Mouse (Mus musculus): ENCODE measurements around the gene Matn1. TPM values are rescaled to one million over a fixed set of nuclear protein-coding genes. Genes with fewer than 3 reads are reported as not detected.

Gene Matn1
- polyA plus RNA-seq, 1 experiment, result 4.1 TPM

- Histone ChIP-seq H3K27me3 (replicated peaks) (no peaks in the 10 kb centered on the region), H3K36me3 (replicated peaks; ENCODE audit: low read length) (peaks cover 97% of the 10 kb centered on the region)
- TF ChIP-seq FLI1 (IDR thresholded peaks at IDR 0.05; ENCODE audit: low read length) (no peak), GATA1 (IDR thresholded peaks at IDR 0.05; ENCODE audit: borderline replicate concordance, low read length) (no peak)
These were observed 16.4 kb upstream of the Matn1 start for GRCm38 (mm10) chr4:130927821-130928220.

GRCm38 (mm10) chr4:130942644-130943043 lies 1.5 kb upstream of the Matn1 start:
- Histone ChIP-seq H3K27me3 (replicated peaks) (peaks cover 9% of the 10 kb centered on the region), H3K9me3 (no peaks in the 10 kb centered on the region), H3K4me3 (replicated peaks) (no peak overlapping the region), H3K4me1 (peaks cover 83% of the 10 kb centered on the region), H3K36me3 (replicated peaks; ENCODE audit: low read length) (peaks cover 14% of the 10 kb centered on the region)
- TF ChIP-seq GATA1 (IDR thresholded peaks at IDR 0.05; ENCODE audit: borderline replicate concordance, low read length) (no peak), FLI1 (IDR thresholded peaks at IDR 0.05; ENCODE audit: low read length) (no peak)

More at GRCm38 (mm10) chr4:130927821-130928220, 16.4 kb upstream of the Matn1 start:
- H3K4me3 ChIP-seq (replicated peaks), result no peak overlapping the region
- no peaks in the 10 kb centered on the region for H3K9me3 ChIP-seq
- H3K4me1 ChIP-seq, result peaks cover 81% of the 10 kb centered on the region

GRCm38 (mm10) chr4:130944779-130945178 lies 594 bp downstream of the Matn1 start:
- no peaks in the 10 kb centered on the region for H3K9me3 ChIP-seq
- H3K36me3 ChIP-seq (replicated peaks; ENCODE audit: low read length), result peaks cover 5% of the 10 kb centered on the region
- H3K4me1 ChIP-seq, result peaks cover 64% of the 10 kb centered on the region
- TF ChIP-seq FLI1 (IDR thresholded peaks at IDR 0.05; ENCODE audit: low read length), result no peak
- H3K4me3 ChIP-seq (replicated peaks), result peak overlapping the region; percentile 55
- H3K27me3 ChIP-seq (replicated peaks), result peaks cover 10% of the 10 kb centered on the region

DNA sequence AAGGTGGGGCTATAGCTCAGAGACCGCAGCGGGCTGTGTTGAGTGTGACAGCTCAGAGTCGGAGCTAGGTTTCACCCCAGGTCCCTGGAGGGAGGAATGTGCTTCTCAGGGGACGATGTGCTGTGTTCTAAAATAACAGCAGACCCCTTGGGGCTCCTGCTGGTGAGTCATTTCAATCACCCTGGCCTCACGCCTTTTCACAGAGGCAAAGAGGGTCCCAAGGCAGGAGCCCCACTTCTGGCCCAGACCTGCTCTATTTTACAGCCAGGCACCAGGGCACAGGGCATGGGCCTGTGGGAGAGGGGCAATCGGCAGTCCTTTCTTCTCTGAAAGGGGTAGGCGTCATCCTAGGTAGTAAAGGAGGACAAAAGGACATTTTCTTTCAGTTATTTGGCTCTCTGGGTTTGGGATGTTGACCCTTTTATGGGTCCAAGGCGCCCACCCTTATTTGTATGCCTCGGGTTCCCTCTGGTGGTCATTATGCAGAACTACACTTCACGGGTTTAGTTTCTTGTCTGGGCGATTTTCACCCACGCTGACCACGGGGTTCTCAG lies 3.0 kb downstream of the Matn1 start:
- no peak for TF ChIP-seq GATA1 (IDR thresholded peaks at IDR 0.05; ENCODE audit: borderline replicate concordance, low read length)
- no peak for TF ChIP-seq FLI1 (IDR thresholded peaks at IDR 0.05; ENCODE audit: low read length)
- Histone ChIP-seq H3K36me3 (replicated peaks; ENCODE audit: low read length) (peaks cover 5% of the 10 kb centered on the region), H3K27me3 (replicated peaks) (peaks cover 32% of the 10 kb centered on the region), H3K4me3 (replicated peaks) (peak overlapping the region; percentile 80), H3K4me1 (peaks cover 56% of the 10 kb centered on the region), H3K9me3 (no peaks in the 10 kb centered on the region)

DNA sequence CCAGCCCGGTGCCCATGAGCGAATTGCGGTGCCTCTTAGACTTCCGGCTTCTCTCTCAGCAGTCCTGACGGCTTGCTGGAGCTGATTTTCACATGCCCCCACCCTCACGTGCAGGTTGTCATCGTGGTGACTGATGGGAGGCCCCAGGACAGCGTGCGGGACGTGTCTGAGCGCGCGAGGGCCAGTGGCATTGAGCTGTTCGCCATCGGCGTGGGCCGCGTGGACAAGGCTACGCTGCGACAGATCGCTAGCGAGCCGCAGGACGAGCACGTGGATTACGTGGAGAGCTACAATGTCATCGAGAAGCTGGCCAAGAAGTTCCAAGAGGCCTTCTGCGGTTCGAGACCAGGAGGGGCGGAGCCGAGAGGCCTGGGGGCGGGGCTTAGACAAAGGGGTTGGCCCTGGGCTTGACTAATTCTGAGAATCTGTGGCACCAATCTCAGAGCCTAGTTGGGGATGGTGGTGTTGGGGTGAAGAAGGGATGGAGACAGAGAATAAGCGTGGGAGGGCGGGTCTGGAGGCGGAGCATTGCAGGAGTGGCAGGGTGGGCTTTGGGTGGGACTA lies 5.7 kb downstream of the Matn1 start:
- H3K9me3 ChIP-seq, result no peaks in the 10 kb centered on the region
- H3K4me1 ChIP-seq, result peaks cover 37% of the 10 kb centered on the region
- peaks cover 5% of the 10 kb centered on the region for H3K36me3 ChIP-seq (replicated peaks; ENCODE audit: low read length)
- peak overlapping the region; percentile 33 for H3K4me3 ChIP-seq (replicated peaks)
- peaks cover 50% of the 10 kb centered on the region for H3K27me3 ChIP-seq (replicated peaks)
- TF ChIP-seq FLI1 (IDR thresholded peaks at IDR 0.05; ENCODE audit: low read length) (no peak), GATA1 (IDR thresholded peaks at IDR 0.05; ENCODE audit: borderline replicate concordance, low read length) (no peak)

DNA sequence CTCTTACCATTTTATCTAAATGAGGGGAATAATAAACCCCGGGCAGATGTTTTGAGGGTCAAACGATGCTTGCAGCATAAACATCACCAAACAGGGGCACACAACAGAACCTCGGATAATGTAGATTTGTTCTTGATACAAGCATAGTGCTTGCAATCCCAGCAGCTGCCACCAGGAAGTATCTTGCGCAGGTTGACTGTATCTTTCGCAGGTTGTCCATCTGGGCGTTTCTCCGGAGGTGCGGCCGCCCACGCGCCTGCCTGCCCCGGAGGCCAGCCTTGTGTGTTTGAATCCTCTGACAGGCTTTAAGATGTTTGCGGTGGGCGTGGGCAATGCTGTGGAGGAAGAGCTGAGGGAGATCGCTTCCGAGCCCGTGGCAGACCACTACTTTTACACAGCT lies 8.3 kb downstream of the Matn1 start:
- Histone ChIP-seq H3K36me3 (replicated peaks; ENCODE audit: low read length) (no peaks in the 10 kb centered on the region), H3K4me3 (replicated peaks) (no peak overlapping the region), H3K27me3 (replicated peaks) (peaks cover 74% of the 10 kb centered on the region), H3K9me3 (no peaks in the 10 kb centered on the region), H3K4me1 (peaks cover 11% of the 10 kb centered on the region)
- TF ChIP-seq GATA1 (IDR thresholded peaks at IDR 0.05; ENCODE audit: borderline replicate concordance, low read length) (no peak), FLI1 (IDR thresholded peaks at IDR 0.05; ENCODE audit: low read length) (no peak)

DNA sequence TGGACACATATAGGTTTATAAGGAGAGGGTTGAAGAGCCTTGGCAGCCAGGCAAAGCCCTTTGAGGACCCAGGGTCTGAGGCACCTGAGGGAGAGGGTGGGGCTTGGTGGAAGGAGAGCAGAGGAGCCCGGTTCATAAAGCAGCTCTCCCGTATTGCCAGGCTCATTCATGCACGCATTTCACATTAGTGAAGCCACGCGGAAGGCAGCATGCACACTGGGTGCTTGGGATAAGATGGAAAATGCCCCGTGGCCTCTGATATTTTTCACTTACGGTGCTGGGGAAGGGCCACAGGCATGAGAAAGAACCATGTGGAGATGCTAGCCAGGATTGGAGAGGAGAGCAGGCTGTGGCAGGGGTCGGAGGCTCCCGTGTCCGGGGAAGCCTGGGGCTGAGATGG lies 13.0 kb downstream of the Matn1 start:
- Histone ChIP-seq H3K4me1 (peaks cover 16% of the 10 kb centered on the region), H3K27me3 (replicated peaks) (peaks cover 84% of the 10 kb centered on the region), H3K9me3 (no peaks in the 10 kb centered on the region), H3K4me3 (replicated peaks) (no peak overlapping the region), H3K36me3 (replicated peaks; ENCODE audit: low read length) (no peaks in the 10 kb centered on the region)
- TF ChIP-seq GATA1 (IDR thresholded peaks at IDR 0.05; ENCODE audit: borderline replicate concordance, low read length), result no peak

- Histone ChIP-seq H3K4me1 (peaks cover 10% of the 10 kb centered on the region), H3K27me3 (replicated peaks) (peaks cover 75% of the 10 kb centered on the region), H3K9me3 (no peaks in the 10 kb centered on the region), H3K4me3 (replicated peaks) (no peak overlapping the region), H3K36me3 (replicated peaks; ENCODE audit: low read length) (no peaks in the 10 kb centered on the region)
- TF ChIP-seq GATA1 (IDR thresholded peaks at IDR 0.05; ENCODE audit: borderline replicate concordance, low read length) (no peak), FLI1 (IDR thresholded peaks at IDR 0.05; ENCODE audit: low read length) (no peak)
These were observed 14.6 kb downstream of the Matn1 start for GRCm38 (mm10) chr4:130958812-130959211.

DNA sequence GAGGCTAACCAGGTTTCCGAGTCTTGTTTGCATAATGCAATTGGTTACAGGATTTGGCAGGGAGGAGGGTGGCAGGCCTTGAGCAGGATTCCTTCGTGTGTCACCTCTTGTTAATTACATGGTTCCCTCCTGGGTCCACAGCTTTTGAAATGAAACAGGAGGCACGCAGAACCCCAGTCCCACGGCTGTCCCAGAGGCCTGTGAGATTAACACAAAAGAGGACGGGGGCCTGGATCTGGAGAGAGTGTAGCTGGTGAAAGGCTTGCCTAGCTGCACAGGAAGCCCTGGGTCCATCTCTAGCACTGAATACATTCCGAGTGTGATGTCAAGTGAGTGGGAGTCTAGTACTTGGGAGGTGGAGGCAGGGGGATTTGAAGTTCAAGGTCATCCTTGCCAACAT lies 15.5 kb downstream of the Matn1 start:
- Histone ChIP-seq H3K9me3 (no peaks in the 10 kb centered on the region), H3K4me3 (replicated peaks) (no peak overlapping the region), H3K4me1 (peaks cover 10% of the 10 kb centered on the region), H3K36me3 (replicated peaks; ENCODE audit: low read length) (no peaks in the 10 kb centered on the region), H3K27me3 (replicated peaks) (peaks cover 76% of the 10 kb centered on the region)
- TF ChIP-seq GATA1 (IDR thresholded peaks at IDR 0.05; ENCODE audit: borderline replicate concordance, low read length) (no peak), FLI1 (IDR thresholded peaks at IDR 0.05; ENCODE audit: low read length) (no peak)

GRCm38 (mm10) chr4:130960118-130960734 lies 16.0 kb downstream of the Matn1 start:
- Histone ChIP-seq H3K4me3 (replicated peaks) (no peak overlapping the region), H3K4me1 (peaks cover 10% of the 10 kb centered on the region), H3K9me3 (no peaks in the 10 kb centered on the region), H3K27me3 (replicated peaks) (peaks cover 76% of the 10 kb centered on the region), H3K36me3 (replicated peaks; ENCODE audit: low read length) (no peaks in the 10 kb centered on the region)
- TF ChIP-seq GATA1 (IDR thresholded peaks at IDR 0.05; ENCODE audit: borderline replicate concordance, low read length) (no peak), FLI1 (IDR thresholded peaks at IDR 0.05; ENCODE audit: low read length) (no peak)
